Mouse (Mus musculus) erythroblast, embryonic 14.5 days (primary cell): Measurements from ENCODE around the gene Anxa11.

Source experiments
- GATA1 ChIP-seq: IDR thresholded peaks from 2 replicates; pipeline ENCODE4 v1.6.1; 2012; ENCODE audit warnings: low read length, inconsistent platforms, mixed read lengths
- TAL1 ChIP-seq: IDR thresholded peaks from 3 replicates; pipeline ENCODE4 v1.6.1; 2012; ENCODE audit warnings: low read length, inconsistent platforms, mixed read lengths

GRCm38 (mm10) chr14:25863721-25864120, 21.8 kb downstream of the Anxa11 start:
- TF ChIP-seq TAL1 (no peak), GATA1 (no peak)
